Mouse (Mus musculus) ovary, adult 18-20 months (tissue): ENCODE results near the gene Hoxb8.

Source experiments
- DNase-seq: peaks from one replicate; pipeline ENCODE4 v3.0.0; 2022; ENCODE audit warnings: low spot score, mixed read lengths

The Hoxb8 gene

GRCm38 (mm10) chr11:96281855-96282570, at the start of gene Hoxb8:
Gene Hoxb8 (plus strand): TSS chr11:96281905.
- no peak for DNase-seq

- no peak for DNase-seq
Measured at GRCm38 (mm10) chr11:96234906-96235305, 46.8 kb upstream of the Hoxb8 start.

- DNase-seq, result no peak
Measured at GRCm38 (mm10) chr11:96240211-96240610, 41.5 kb upstream of the Hoxb8 start.

- DNase-seq, result peak; percentile 54
Measured at GRCm38 (mm10) chr11:96250901-96251300, 30.8 kb upstream of the Hoxb8 start.

- DNase-seq, result no peak
Measured at GRCm38 (mm10) chr11:96251480-96252031, 30.1 kb upstream of the Hoxb8 start.

GRCm38 (mm10) chr11:96252541-96253120, 29.1 kb upstream of the Hoxb8 start:
- DNase-seq, result no peak

- DNase-seq, result no peak
Measured at GRCm38 (mm10) chr11:96254221-96254620, 27.5 kb upstream of the Hoxb8 start.

- no peak for DNase-seq
Measured at GRCm38 (mm10) chr11:96255111-96255995, 26.4 kb upstream of the Hoxb8 start.

GRCm38 (mm10) chr11:96255996-96256445, 25.7 kb upstream of the Hoxb8 start:
- DNase-seq, result no peak

GRCm38 (mm10) chr11:96257141-96257540, 24.6 kb upstream of the Hoxb8 start:
- DNase-seq, result no peak

GRCm38 (mm10) chr11:96259038-96259437, 22.7 kb upstream of the Hoxb8 start:
- DNase-seq, result no peak

- DNase-seq, result no peak
Measured at GRCm38 (mm10) chr11:96259511-96259910, 22.2 kb upstream of the Hoxb8 start.

- DNase-seq, result no peak
Measured at GRCm38 (mm10) chr11:96260310-96260970, 21.3 kb upstream of the Hoxb8 start.

GRCm38 (mm10) chr11:96261323-96261890, 20.3 kb upstream of the Hoxb8 start:
- peak; percentile 59 for DNase-seq

GRCm38 (mm10) chr11:96262262-96262830, 19.4 kb upstream of the Hoxb8 start:
- DNase-seq, result no peak

- no peak for DNase-seq
Measured at GRCm38 (mm10) chr11:96263636-96264389, 17.9 kb upstream of the Hoxb8 start.

GRCm38 (mm10) chr11:96264390-96265020, 17.2 kb upstream of the Hoxb8 start:
- DNase-seq, result no peak

GRCm38 (mm10) chr11:96265954-96266353, 15.8 kb upstream of the Hoxb8 start:
- no peak for DNase-seq

- DNase-seq, result no peak
Measured at GRCm38 (mm10) chr11:96267021-96267920, 14.4 kb upstream of the Hoxb8 start.
